Comparison of ENCODE assay signal across 1 mouse cellular context in the genomic region with DNA sequence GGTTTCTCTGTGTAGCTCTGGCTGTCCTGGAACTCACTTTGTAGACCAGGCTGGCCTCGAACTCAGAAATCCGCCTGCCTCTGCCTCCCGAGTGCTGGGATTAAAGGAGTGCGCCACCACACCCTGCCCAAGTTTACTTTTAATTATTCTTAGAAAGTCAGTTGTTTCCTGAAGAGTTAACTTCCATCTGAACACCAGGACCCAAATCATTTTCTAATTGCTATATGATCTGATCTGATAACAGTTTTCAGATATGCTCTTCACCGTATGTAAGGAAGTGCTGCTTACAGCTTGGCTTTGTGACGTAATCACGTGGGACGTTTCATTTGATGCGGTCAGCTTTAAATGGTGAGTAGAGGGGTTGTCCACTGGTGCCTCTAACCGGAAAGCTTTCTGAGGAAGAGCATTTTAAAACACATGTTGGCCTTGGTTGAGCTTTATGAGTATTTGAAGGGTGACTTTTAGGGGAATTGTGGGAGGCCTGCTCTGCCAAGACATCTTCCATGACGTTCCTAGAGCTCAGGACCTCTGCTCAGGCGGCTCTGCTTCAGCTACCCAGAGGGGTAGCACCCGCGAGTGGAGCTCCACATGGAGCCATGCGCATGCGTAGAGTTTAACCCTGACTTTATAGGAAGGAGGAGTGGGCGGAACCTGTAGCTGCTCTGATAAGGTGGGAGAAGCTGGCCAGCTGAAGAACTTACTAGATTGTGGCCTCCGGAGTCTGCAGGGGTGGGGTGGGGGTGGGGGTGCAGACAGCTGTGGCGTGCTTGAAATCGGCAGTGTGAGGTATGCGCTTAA.
TF ChIP-seq lines count a peak whose summit lies in the region.

No protein-coding gene starts in this region.

TF ChIP-seq in MEL, 35 proteins besides CTCF, POLR2A, EP300 and RAD21 (continued from another document):
- TF ChIP-seq ZC3H11A (IDR thresholded peaks at IDR 0.05; ENCODE audit: low read depth, low read length): no peak
- TF ChIP-seq MAZ (IDR thresholded peaks at IDR 0.05; ENCODE audit: low read depth, low read length): 0 out of 2 replicates have a peak, but pooled peaks have one; percentile 31
- TF ChIP-seq TCF12 (IDR thresholded peaks at IDR 0.05; ENCODE audit: low read depth, low read length): peak; percentile 68
- TF ChIP-seq SMC3 (IDR thresholded peaks at IDR 0.05; ENCODE audit: low read depth, low read length): no peak
- no peak for TF ChIP-seq ZNF384 (IDR thresholded peaks at IDR 0.05; ENCODE audit: low read depth, low read length)
- peak; percentile 63 for TF ChIP-seq GATA1 (IDR thresholded peaks at IDR 0.05; ENCODE audit: low read depth, low read length)
- no peak for TF ChIP-seq POLR2AphosphoS5 (IDR thresholded peaks at IDR 0.05; ENCODE audit: borderline replicate concordance, low read depth, low read length)
- TF ChIP-seq MXI1 (IDR thresholded peaks at IDR 0.05; ENCODE audit: low read depth, low read length): peak; percentile 73
- peak; percentile 53; the same call in 1 of the 2 replicates for TF ChIP-seq USF1 (IDR thresholded peaks at IDR 0.05; ENCODE audit: low read depth, low read length)
- TF ChIP-seq NELFE (IDR thresholded peaks at IDR 0.05; ENCODE audit: low read depth, low read length): peak; percentile 81
- peak; percentile 20; the same call in 1 of the 2 replicates for TF ChIP-seq ELF1 (IDR thresholded peaks at IDR 0.05; ENCODE audit: low read depth, low read length)
- peak; percentile 68 for TF ChIP-seq MAX (IDR thresholded peaks at IDR 0.05; ENCODE audit: low read length)
- 0 out of 2 replicates have a peak, but pooled peaks have one; percentile 54 for TF ChIP-seq ZMIZ1 (IDR thresholded peaks at IDR 0.05; ENCODE audit: low read depth, low read length)
- peak; percentile 39; the same call in 1 of the 2 replicates for TF ChIP-seq TAL1 (IDR thresholded peaks at IDR 0.05; ENCODE audit: low read length)
- peak; percentile 92 for TF ChIP-seq NRF1 (IDR thresholded peaks at IDR 0.05; ENCODE audit: insufficient read depth, low read depth, low read length, poor library complexity, severe bottlenecking)
- peak; percentile 85 for TF ChIP-seq TBP (IDR thresholded peaks at IDR 0.05; ENCODE audit: low read depth, low read length)
- TF ChIP-seq POLR2AphosphoS2 (IDR thresholded peaks at IDR 0.05; ENCODE audit: low read length): peak; percentile 62; the same call in 1 of the 2 replicates
- TF ChIP-seq UBTF (IDR thresholded peaks at IDR 0.05; ENCODE audit: borderline replicate concordance, insufficient read depth, low read depth, low read length): no peak
- peak; percentile 60 for TF ChIP-seq SIN3A (IDR thresholded peaks at IDR 0.05; ENCODE audit: low read length)
- TF ChIP-seq GABPA (IDR thresholded peaks at IDR 0.05; ENCODE audit: low read depth, low read length): no peak
